Comparison of ENCODE assay signal across 8 mouse cellular contexts in the genomic region with DNA sequence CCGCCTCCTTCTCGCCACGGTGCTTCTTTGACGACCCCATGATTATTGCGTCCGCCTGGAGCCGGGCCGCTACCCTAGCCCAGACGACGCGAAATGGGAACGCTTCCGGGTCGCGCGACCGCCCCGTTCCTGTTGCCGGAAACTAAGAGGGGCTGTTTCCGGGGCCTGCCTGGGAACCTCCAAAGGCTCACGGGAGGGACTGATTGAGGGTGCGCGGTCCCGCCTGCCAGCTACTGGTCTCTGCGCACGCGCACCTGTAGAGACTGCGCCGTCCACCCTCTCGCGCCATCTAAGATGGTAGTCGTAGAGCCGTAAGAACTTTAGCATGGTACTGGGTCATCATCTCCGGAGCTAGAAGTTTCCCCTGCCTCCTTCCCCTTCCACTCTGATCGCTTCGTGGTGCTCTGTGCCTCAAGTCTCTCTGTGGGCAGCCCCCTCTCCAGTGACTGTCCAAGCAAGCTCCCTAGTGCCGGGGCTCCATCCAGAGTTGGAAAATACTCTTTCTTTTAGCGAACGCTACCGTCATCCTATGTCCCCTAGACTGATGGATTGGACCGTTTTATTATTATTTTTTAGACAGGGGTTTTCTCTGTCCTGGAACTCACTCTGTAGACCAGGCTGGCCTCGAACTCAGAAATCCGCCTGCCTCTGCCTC. TPM values are rescaled to one million over a fixed set of nuclear protein-coding genes. Genes with fewer than 3 reads are reported as not detected.
DNase-seq lines count a peak whose midpoint lies in the region; ATAC-seq and TF ChIP-seq lines count a peak whose summit lies in the region.

A gene (minus strand): TSS at position 116 of the 655 bp plus-strand sequence.

- peak within 1 kb of the TSS; percentile 92 for H3K4me2 ChIP-seq in embryonic facial prominence, embryonic 13.5 days
- H3K4me2 ChIP-seq in limb, embryonic 12.5 days, result peak within 1 kb of the TSS; percentile 93
- peak within 1 kb of the TSS; percentile 93 for H3K4me2 ChIP-seq in midbrain, embryonic 15.5 days

- 2% methylated on average over 43 of the region's 43 CpGs for WGBS in embryonic facial prominence, embryonic 13.5 days
- WGBS in kidney, adult 2 months, result 2% methylated on average over 43 of the region's 43 CpGs
- 2% methylated on average over 43 of the region's 43 CpGs for WGBS in limb, embryonic 12.5 days
- WGBS in midbrain, embryonic 15.5 days, result 2% methylated on average over 43 of the region's 43 CpGs
- 1% methylated on average over 43 of the region's 43 CpGs for WGBS in spleen, adult 2 months

- H3K9me3 ChIP-seq in embryonic facial prominence, embryonic 13.5 days, result no peaks in the 10 kb centered on the region
- no peaks in the 10 kb centered on the region for H3K9me3 ChIP-seq in limb, embryonic 12.5 days
- H3K9me3 ChIP-seq in midbrain, embryonic 15.5 days, result no peaks in the 10 kb centered on the region

- H3K9ac ChIP-seq in embryonic facial prominence, embryonic 13.5 days, result peak within 1 kb of the TSS; percentile 96
- peak within 1 kb of the TSS; percentile 94 for H3K9ac ChIP-seq in limb, embryonic 12.5 days (replicated peaks)
- H3K9ac ChIP-seq in midbrain, embryonic 15.5 days, result peak within 1 kb of the TSS; percentile 97

- peak within 1 kb of the TSS; percentile 99 for H3K4me3 ChIP-seq in embryonic facial prominence, embryonic 13.5 days
- H3K4me3 ChIP-seq in kidney, adult 2 months (ENCODE audit: insufficient read depth, low read depth, low read length), result peak within 1 kb of the TSS; percentile 94
- peak within 1 kb of the TSS; percentile 99 for H3K4me3 ChIP-seq in limb, embryonic 12.5 days (replicated peaks)
- peak within 1 kb of the TSS; percentile 99 for H3K4me3 ChIP-seq in midbrain, embryonic 15.5 days
- H3K4me3 ChIP-seq in spleen, adult 2 months (ENCODE audit: extremely low read depth, insufficient read depth, insufficient read length), result peak within 1 kb of the TSS; percentile 97

- peaks cover 29% of the 10 kb centered on the region for H3K36me3 ChIP-seq in embryonic facial prominence, embryonic 13.5 days
- H3K36me3 ChIP-seq in kidney, adult 2 months (ENCODE audit: control insufficient read depth, insufficient read depth, low read length), result peaks cover 3% of the 10 kb centered on the region; the same call in 1 of the 2 replicates
- H3K36me3 ChIP-seq in limb, embryonic 12.5 days, result peaks cover 29% of the 10 kb centered on the region
- peaks cover 16% of the 10 kb centered on the region for H3K36me3 ChIP-seq in midbrain, embryonic 15.5 days (replicated peaks)
- peaks cover 18% of the 10 kb centered on the region for H3K36me3 ChIP-seq in spleen, adult 2 months (ENCODE audit: control insufficient read depth, insufficient read depth, low read length)

- H3K4me1 ChIP-seq in embryonic facial prominence, embryonic 13.5 days, result peaks cover 34% of the 10 kb centered on the region
- peaks cover 11% of the 10 kb centered on the region; the same call in 1 of the 2 replicates for H3K4me1 ChIP-seq in kidney, adult 2 months (ENCODE audit: control insufficient read depth, insufficient read depth, low read length)
- H3K4me1 ChIP-seq in limb, embryonic 12.5 days (replicated peaks), result peaks cover 29% of the 10 kb centered on the region
- peaks cover 34% of the 10 kb centered on the region for H3K4me1 ChIP-seq in midbrain, embryonic 15.5 days
- peaks cover 7% of the 10 kb centered on the region; the same call in 1 of the 2 replicates for H3K4me1 ChIP-seq in spleen, adult 2 months (ENCODE audit: control insufficient read depth, insufficient read depth, insufficient read length)

- peak; percentile 92 for DNase-seq in 3134 (ENCODE audit: extremely low read depth, insufficient read length, low spot score)
- DNase-seq in adrenal gland, postnatal 36 days, result peak; percentile 97
- DNase-seq in heart, adult 18-20 months, result peak; percentile 94 to 98
- DNase-seq in kidney, adult 2 months, result peak; percentile 98
- peak; percentile 93 to 95 for DNase-seq in spleen, adult 2 months (ENCODE audit: low read depth in 1 of 2, low spot score in 2 of 2)

- peak; percentile 94 for TF ChIP-seq POLR2A in kidney, adult 2 months (IDR thresholded peaks at IDR 0.05; ENCODE audit: low read depth, low read length)
- peak; percentile 96 for TF ChIP-seq POLR2A in spleen, adult 2 months (IDR thresholded peaks at IDR 0.05; ENCODE audit: low read depth, low read length)

- TF ChIP-seq CTCF in kidney, adult 2 months (conservative IDR thresholded peaks at IDR 0.05; ENCODE audit: insufficient read depth, insufficient read length, low read depth, low read length), result no peak
- no peak for TF ChIP-seq CTCF in spleen, adult 2 months (IDR thresholded peaks at IDR 0.05; ENCODE audit: extremely low read depth, insufficient read depth, insufficient read length, insufficient replicate concordance)

- peak; percentile 92 for ATAC-seq in embryonic facial prominence, embryonic 13.5 days (ENCODE audit: insufficient number of reproducible peaks, insufficient read depth, low FRiP score, low TSS enrichment, low read depth)
- peak; percentile 95 for ATAC-seq in limb, embryonic 12.5 days (ENCODE audit: insufficient number of reproducible peaks, insufficient read depth, low FRiP score, low TSS enrichment, low read depth)
- ATAC-seq in midbrain, embryonic 15.5 days (replicated peaks), result peak; percentile 97

- H3K27me3 ChIP-seq in embryonic facial prominence, embryonic 13.5 days, result no peaks in the 10 kb centered on the region
- H3K27me3 ChIP-seq in kidney, adult 2 months (replicated peaks; ENCODE audit: control insufficient read depth, insufficient read depth, low read length), result no peaks in the 10 kb centered on the region
- no peaks in the 10 kb centered on the region for H3K27me3 ChIP-seq in limb, embryonic 12.5 days
- H3K27me3 ChIP-seq in midbrain, embryonic 15.5 days (replicated peaks), result no peaks in the 10 kb centered on the region
- H3K27me3 ChIP-seq in spleen, adult 2 months (ENCODE audit: control insufficient read depth, insufficient read depth, low read length), result no peaks in the 10 kb centered on the region

- peak within 1 kb of the TSS; percentile 82 for H3K27ac ChIP-seq in embryonic facial prominence, embryonic 13.5 days
- H3K27ac ChIP-seq in kidney, adult 2 months (ENCODE audit: insufficient read depth, low read depth, low read length), result peak within 1 kb of the TSS; percentile 90
- peak within 1 kb of the TSS; percentile 81 for H3K27ac ChIP-seq in limb, embryonic 12.5 days
- peak within 1 kb of the TSS; percentile 87 for H3K27ac ChIP-seq in midbrain, embryonic 15.5 days
- H3K27ac ChIP-seq in spleen, adult 2 months (ENCODE audit: insufficient read depth, low read length), result peak within 1 kb of the TSS; percentile 99

RNA-seq across cellular contexts. Expression of the gene that starts here (rescaled TPM):
- 10 to 100 TPM; 79.1 to 86.5 TPM for total RNA-seq in adrenal gland, postnatal 36 days (2021)
- 83.9 and 87.7 TPM in 2 replicates for polyA plus RNA-seq in embryonic facial prominence, embryonic 13.5 days (2015; fragmentation: Nextera tagmentation; extraction: Ambion mirVana)
- 10 to 100 TPM; 47.8 to 48.1 TPM for total RNA-seq in heart, adult 18-20 months (2021)
- 20.2 and 27.4 TPM in 2 replicates for polyA plus RNA-seq in kidney, adult 2 months (2012; rRNA removed)
- 111 and 118 TPM in 2 replicates for polyA plus RNA-seq in limb, embryonic 12.5 days (2016; fragmentation: Nextera tagmentation; extraction: Ambion mirVana)
- 72.5 and 77.3 TPM in 2 replicates for polyA plus RNA-seq in midbrain, embryonic 15.5 days (2015; fragmentation: Nextera tagmentation; extraction: Ambion mirVana)
- 19.2 and 27.3 TPM in 2 replicates for polyA plus RNA-seq in spleen, adult 2 months (2012; rRNA removed)

Comparison
In these comparisons a context has a peak if more than half of its experiments do, and no peak if none do; other contexts are left out.
1. Peak in every context shown above with its lines: DNase-seq, ATAC-seq, H3K4me3 ChIP-seq and H3K27ac ChIP-seq.